17 mouse cellular contexts compared by ENCODE assay signal in genomic region chr14:60502552-60502951, GRCm38 (mm10).
A peak's percentile ranks its signal among the peaks of the same experiment; 100 is the strongest.
DNase-seq lines count a peak whose midpoint lies in the region; ATAC-seq and TF ChIP-seq lines count a peak whose summit lies in the region.
"Had no signal": no experiment of that assay in that cellular context is flagged by ENCODE, and none has a peak within 500 bp of the region (broad histone marks: within the 10 kb centered on the region; RNA-seq: fewer than 3 reads in every experiment).

No protein-coding gene starts in this region.

- WGBS in forebrain, embryonic 15.5 days = 64% methylated on average over 6 of the region's 6 CpGs
- WGBS in forebrain, embryonic 12.5 days = 80% methylated on average over 6 of the region's 6 CpGs
- 55% methylated on average over 6 of the region's 6 CpGs for WGBS in forebrain, postnatal 0 days
- 77% methylated on average over 6 of the region's 6 CpGs for WGBS in forebrain, embryonic 11.5 days

- no peak overlapping the region for H3K4me2 ChIP-seq in forebrain, embryonic 15.5 days (replicated peaks)
- no peak overlapping the region for H3K4me2 ChIP-seq in forebrain, embryonic 12.5 days
- no peak overlapping the region for H3K4me2 ChIP-seq in forebrain, postnatal 0 days (ENCODE audit: low read depth)
- no peak overlapping the region for H3K4me2 ChIP-seq in forebrain, embryonic 11.5 days (ENCODE audit: low read depth, low read length, severe bottlenecking)
- H3K4me2 ChIP-seq: embryonic facial prominence, embryonic 13.5 days; embryonic facial prominence, embryonic 15.5 days had no signal

- H3K27ac ChIP-seq in forebrain, embryonic 15.5 days (replicated peaks) = peak overlapping the region; percentile 53
- H3K27ac ChIP-seq in forebrain, embryonic 12.5 days = no peak overlapping the region
- H3K27ac ChIP-seq in forebrain, postnatal 0 days (ENCODE audit: low read depth, low read length) = peak overlapping the region; percentile 62
- H3K27ac ChIP-seq in forebrain, embryonic 11.5 days (ENCODE audit: low read depth, low read length) = no peak overlapping the region
- H3K27ac ChIP-seq: embryonic facial prominence, embryonic 13.5 days; embryonic facial prominence, embryonic 15.5 days had no signal

- no peaks in the 10 kb centered on the region for H3K4me1 ChIP-seq in forebrain, embryonic 15.5 days
- 0 out of 2 replicates have a peak, but pooled peaks cover 6% of the 10 kb centered on the region for H3K4me1 ChIP-seq in forebrain, embryonic 12.5 days
- H3K4me1 ChIP-seq in forebrain, postnatal 0 days (ENCODE audit: insufficient read depth) = no peaks in the 10 kb centered on the region; the same call in 1 of the 2 replicates
- no peaks in the 10 kb centered on the region for H3K4me1 ChIP-seq in forebrain, embryonic 11.5 days (replicated peaks; ENCODE audit: control insufficient read depth, insufficient read depth, low read length)
- H3K4me1 ChIP-seq: embryonic facial prominence, embryonic 13.5 days; embryonic facial prominence, embryonic 15.5 days had no signal

- no peaks in the 10 kb centered on the region for H3K36me3 ChIP-seq in forebrain, embryonic 15.5 days
- no peaks in the 10 kb centered on the region for H3K36me3 ChIP-seq in forebrain, embryonic 12.5 days (replicated peaks)
- no peaks in the 10 kb centered on the region for H3K36me3 ChIP-seq in forebrain, postnatal 0 days (ENCODE audit: insufficient read depth)
- no peaks in the 10 kb centered on the region for H3K36me3 ChIP-seq in forebrain, embryonic 11.5 days (ENCODE audit: control insufficient read depth, insufficient read depth, low read length)
- H3K36me3 ChIP-seq: embryonic facial prominence, embryonic 13.5 days; embryonic facial prominence, embryonic 15.5 days had no signal

- TF ChIP-seq CTCF in forebrain, postnatal 0 days (IDR thresholded peaks at IDR 0.05; ENCODE audit: low read depth) = no peak

- H3K27me3 ChIP-seq in forebrain, embryonic 15.5 days = no peaks in the 10 kb centered on the region
- no peaks in the 10 kb centered on the region for H3K27me3 ChIP-seq in forebrain, embryonic 12.5 days
- no peaks in the 10 kb centered on the region for H3K27me3 ChIP-seq in forebrain, postnatal 0 days (ENCODE audit: insufficient read depth, low read length)
- no peaks in the 10 kb centered on the region for H3K27me3 ChIP-seq in forebrain, embryonic 11.5 days (ENCODE audit: control insufficient read depth, insufficient read depth, low read length)
- H3K27me3 ChIP-seq: embryonic facial prominence, embryonic 13.5 days; embryonic facial prominence, embryonic 15.5 days had no signal

- no peaks in the 10 kb centered on the region for H3K9me3 ChIP-seq in forebrain, embryonic 15.5 days
- H3K9me3 ChIP-seq in forebrain, embryonic 12.5 days = no peaks in the 10 kb centered on the region
- no peaks in the 10 kb centered on the region for H3K9me3 ChIP-seq in forebrain, postnatal 0 days (ENCODE audit: low read length)
- no peaks in the 10 kb centered on the region for H3K9me3 ChIP-seq in forebrain, embryonic 11.5 days (ENCODE audit: control insufficient read depth, low read length)
- H3K9me3 ChIP-seq: embryonic facial prominence, embryonic 13.5 days; embryonic facial prominence, embryonic 15.5 days had no signal

- no peak for ATAC-seq in forebrain, embryonic 15.5 days (replicated peaks)
- no peak for ATAC-seq in forebrain, embryonic 12.5 days (ENCODE audit: low FRiP score)
- peak; percentile 86 for ATAC-seq in forebrain, postnatal 0 days
- ATAC-seq in forebrain, embryonic 11.5 days (replicated peaks; ENCODE audit: low FRiP score) = no peak

- peak; percentile 70 for DNase-seq in forebrain, postnatal 0 days
- no peak for DNase-seq in forebrain, embryonic 11.5 days (ENCODE audit: low spot score)
- DNase-seq: adrenal gland, adult 2 months; adrenal gland, postnatal 10 days; adrenal gland, postnatal 25 days; cerebellum, adult 11 months; cerebellum, adult 18-20 months; cerebellum, adult 8-10 months; cerebellum, adult 9-11 months; cerebellum, postnatal 14 days; cerebellum, postnatal 36 days; embryo, embryonic 11 days had no signal

- no peak overlapping the region for H3K9ac ChIP-seq in forebrain, embryonic 15.5 days (replicated peaks)
- H3K9ac ChIP-seq in forebrain, embryonic 12.5 days = no peak overlapping the region
- no peak overlapping the region for H3K9ac ChIP-seq in forebrain, postnatal 0 days
- no peak overlapping the region for H3K9ac ChIP-seq in forebrain, embryonic 11.5 days (ENCODE audit: low read length)
- H3K9ac ChIP-seq: embryonic facial prominence, embryonic 13.5 days; embryonic facial prominence, embryonic 15.5 days had no signal

- H3K4me3 ChIP-seq in forebrain, embryonic 15.5 days = no peak overlapping the region
- H3K4me3 ChIP-seq in forebrain, embryonic 12.5 days (replicated peaks) = no peak overlapping the region
- H3K4me3 ChIP-seq in forebrain, postnatal 0 days (ENCODE audit: low read depth, low read length) = no peak overlapping the region
- H3K4me3 ChIP-seq in forebrain, embryonic 11.5 days (ENCODE audit: low read depth, low read length) = no peak overlapping the region
- H3K4me3 ChIP-seq: embryonic facial prominence, embryonic 13.5 days; embryonic facial prominence, embryonic 15.5 days; erythroblast, embryonic 14.5 days had no signal

Comparison
In these comparisons a context has a peak if more than half of its experiments do, and no peak if none do; other contexts are left out.
1. H3K27ac ChIP-seq: peak in forebrain, embryonic 15.5 days (single experiment) and forebrain, postnatal 0 days (single experiment); none in forebrain, embryonic 12.5 days (single experiment) and forebrain, embryonic 11.5 days (single experiment).